Mouse (Mus musculus): ENCODE results near the gene Lifr. TPM values are rescaled to one million over a fixed set of nuclear protein-coding genes. Genes with fewer than 3 reads are reported as not detected.
A peak's percentile ranks its signal among the peaks of the same experiment; 100 is the strongest.

Gene Lifr
- total RNA-seq, 2 experiments from 2014 or later, result 0.24 to 0.56 TPM

- no peak for ATAC-seq (replicated peaks; ENCODE audit: low FRiP score, low TSS enrichment, poor library complexity, severe bottlenecking)
Observed at GRCm38 (mm10) chr15:7192582-7192981, 102.2 kb downstream of the Lifr start.

GRCm38 (mm10) chr15:7194147-7194720, 103.8 kb downstream of the Lifr start:
- no peak for ATAC-seq (replicated peaks; ENCODE audit: low FRiP score, low TSS enrichment, poor library complexity, severe bottlenecking)

- no peak for ATAC-seq (replicated peaks; ENCODE audit: low FRiP score, low TSS enrichment, poor library complexity, severe bottlenecking)
Observed at GRCm38 (mm10) chr15:7194748-7195221, 104.4 kb downstream of the Lifr start.

GRCm38 (mm10) chr15:7197652-7198445, 107.4 kb downstream of the Lifr start:
- no peak for ATAC-seq (replicated peaks; ENCODE audit: low FRiP score, low TSS enrichment, poor library complexity, severe bottlenecking)

GRCm38 (mm10) chr15:7198816-7199215, 108.4 kb downstream of the Lifr start:
- no peak for ATAC-seq (replicated peaks; ENCODE audit: low FRiP score, low TSS enrichment, poor library complexity, severe bottlenecking)

- no peak for ATAC-seq (replicated peaks; ENCODE audit: low FRiP score, low TSS enrichment, poor library complexity, severe bottlenecking)
Observed at GRCm38 (mm10) chr15:7200286-7200685, 109.9 kb downstream of the Lifr start.

GRCm38 (mm10) chr15:7201421-7202380, 111.3 kb downstream of the Lifr start:
- no peak for ATAC-seq (replicated peaks; ENCODE audit: low FRiP score, low TSS enrichment, poor library complexity, severe bottlenecking)

GRCm38 (mm10) chr15:7202981-7203380, 112.6 kb downstream of the Lifr start:
- no peak for ATAC-seq (replicated peaks; ENCODE audit: low FRiP score, low TSS enrichment, poor library complexity, severe bottlenecking)

- ATAC-seq (replicated peaks; ENCODE audit: low FRiP score, low TSS enrichment, poor library complexity, severe bottlenecking), result no peak
Observed at GRCm38 (mm10) chr15:7203606-7204330, 113.4 kb downstream of the Lifr start.

GRCm38 (mm10) chr15:7204917-7205316, 114.5 kb downstream of the Lifr start:
- no peak for ATAC-seq (replicated peaks; ENCODE audit: low FRiP score, low TSS enrichment, poor library complexity, severe bottlenecking)

- ATAC-seq (replicated peaks; ENCODE audit: low FRiP score, low TSS enrichment, poor library complexity, severe bottlenecking), result no peak
Observed at GRCm38 (mm10) chr15:7206110-7206509, 115.7 kb downstream of the Lifr start.

GRCm38 (mm10) chr15:7207292-7207691, 116.9 kb downstream of the Lifr start:
- no peak for ATAC-seq (replicated peaks; ENCODE audit: low FRiP score, low TSS enrichment, poor library complexity, severe bottlenecking)

- ATAC-seq (replicated peaks; ENCODE audit: low FRiP score, low TSS enrichment, poor library complexity, severe bottlenecking), result no peak
Observed at GRCm38 (mm10) chr15:7208180-7208579, 117.8 kb downstream of the Lifr start.

GRCm38 (mm10) chr15:7213683-7214082, 123.3 kb downstream of the Lifr start:
- no peak for ATAC-seq (replicated peaks; ENCODE audit: low FRiP score, low TSS enrichment, poor library complexity, severe bottlenecking)

GRCm38 (mm10) chr15:7215845-7216244, 125.4 kb downstream of the Lifr start:
- ATAC-seq (replicated peaks; ENCODE audit: low FRiP score, low TSS enrichment, poor library complexity, severe bottlenecking), result no peak

- ATAC-seq (replicated peaks; ENCODE audit: low FRiP score, low TSS enrichment, poor library complexity, severe bottlenecking), result peak; percentile 69
Observed at GRCm38 (mm10) chr15:7216581-7217272, 126.3 kb downstream of the Lifr start.

- ATAC-seq (replicated peaks; ENCODE audit: low FRiP score, low TSS enrichment, poor library complexity, severe bottlenecking), result no peak
Observed at GRCm38 (mm10) chr15:7217273-7217598, 126.8 kb downstream of the Lifr start.

GRCm38 (mm10) chr15:7222809-7223208, 132.4 kb downstream of the Lifr start:
- no peak for ATAC-seq (replicated peaks; ENCODE audit: low FRiP score, low TSS enrichment, poor library complexity, severe bottlenecking)

All from megakaryocyte-erythroid progenitor cell, adult 5-6 weeks (primary cell).